Mouse (Mus musculus) ovary, adult 10 weeks (tissue): ENCODE measurements around the gene Ccdc142. TPM values are rescaled to one million over a fixed set of nuclear protein-coding genes. Genes with fewer than 3 reads are reported as not detected.

Source experiments
- polyA plus RNA-seq: library from polyadenylated mRNA; stranded (reverse); fragments of 350-450 nt; fragmentation: Illumina TruSeq; extraction: RNeasy Lipid Tissue Mini Kit (QIAGEN cat#74804); gene quantifications from one replicate; pipeline ENCODE4 v1.2.3, GENCODE M21; 2014

The Ccdc142 gene
- polyA plus RNA-seq: not detected

DNA sequence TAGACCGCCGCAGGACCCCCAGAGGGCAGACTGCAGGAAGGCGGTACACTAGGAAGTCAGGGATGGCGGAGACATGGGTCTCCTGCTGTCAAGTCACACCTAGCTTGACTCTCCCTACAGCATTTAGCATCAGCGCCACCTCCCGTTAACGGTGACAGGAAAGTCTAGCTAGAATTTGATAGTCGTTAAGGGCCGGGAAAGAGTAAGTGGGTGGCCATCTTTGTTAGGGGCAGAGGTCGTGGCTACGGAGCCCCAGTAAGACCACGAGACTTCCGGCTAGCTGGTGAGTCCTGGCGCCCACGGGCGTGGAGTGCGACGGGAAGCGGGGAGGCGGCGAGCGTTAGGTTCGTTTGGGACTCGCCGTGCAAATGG, at the start of gene Ccdc142, which contains the start of gene Gm42688:
TSS of gene Ccdc142 (plus strand) at position 286 of the 372 bp plus-strand sequence.
TSS of gene Gm42688 (plus strand) at position 302 of the 372 bp plus-strand sequence.

GRCm38 (mm10) chr6:83054074-83054851, 47.1 kb upstream of the Ccdc142 start, which contains the start of gene Aup1:
Gene Aup1, plus strand, starts transcription at chr6:83054521.

DNA sequence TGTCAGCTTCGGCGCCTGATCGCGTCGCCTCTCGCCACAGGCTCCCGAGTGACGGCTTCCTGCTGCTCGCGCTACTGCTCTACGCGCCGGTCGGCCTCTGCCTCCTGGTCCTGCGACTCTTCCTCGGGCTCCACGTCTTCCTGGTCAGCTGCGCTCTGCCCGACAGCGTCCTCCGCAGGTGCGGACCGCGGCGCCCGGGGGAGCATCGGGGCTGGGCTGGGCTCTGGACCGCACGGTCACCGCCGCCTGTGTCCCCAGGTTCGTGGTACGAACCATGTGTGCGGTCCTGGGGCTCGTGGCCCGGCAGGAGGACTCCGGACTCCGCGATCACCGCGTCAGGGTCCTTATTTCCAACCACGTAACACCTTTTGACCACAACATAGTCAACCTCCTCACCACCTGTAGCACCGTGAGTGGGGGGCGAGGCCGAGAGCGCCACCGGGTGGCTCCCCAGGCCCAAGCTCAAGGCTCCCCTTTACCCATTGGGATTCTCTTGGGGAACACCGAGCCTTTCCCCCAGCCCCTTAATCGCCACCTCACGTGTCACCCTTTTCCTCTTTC, 46.5 kb upstream of the Ccdc142 start, which contains the start of gene Htra2:
TSS of gene Htra2 (minus strand) at position 403 of the 561 bp plus-strand sequence.

GRCm38 (mm10) chr6:83057790-83058189, 43.6 kb upstream of the Ccdc142 start, which contains the start of gene Dqx1:
Gene Dqx1, plus strand, starts transcription at chr6:83057844.

GRCm38 (mm10) chr6:83070247-83070310, 31.3 kb upstream of the Ccdc142 start, which contains the start of gene Tlx2:
Gene Tlx2, minus strand, starts transcription at chr6:83070293.

DNA sequence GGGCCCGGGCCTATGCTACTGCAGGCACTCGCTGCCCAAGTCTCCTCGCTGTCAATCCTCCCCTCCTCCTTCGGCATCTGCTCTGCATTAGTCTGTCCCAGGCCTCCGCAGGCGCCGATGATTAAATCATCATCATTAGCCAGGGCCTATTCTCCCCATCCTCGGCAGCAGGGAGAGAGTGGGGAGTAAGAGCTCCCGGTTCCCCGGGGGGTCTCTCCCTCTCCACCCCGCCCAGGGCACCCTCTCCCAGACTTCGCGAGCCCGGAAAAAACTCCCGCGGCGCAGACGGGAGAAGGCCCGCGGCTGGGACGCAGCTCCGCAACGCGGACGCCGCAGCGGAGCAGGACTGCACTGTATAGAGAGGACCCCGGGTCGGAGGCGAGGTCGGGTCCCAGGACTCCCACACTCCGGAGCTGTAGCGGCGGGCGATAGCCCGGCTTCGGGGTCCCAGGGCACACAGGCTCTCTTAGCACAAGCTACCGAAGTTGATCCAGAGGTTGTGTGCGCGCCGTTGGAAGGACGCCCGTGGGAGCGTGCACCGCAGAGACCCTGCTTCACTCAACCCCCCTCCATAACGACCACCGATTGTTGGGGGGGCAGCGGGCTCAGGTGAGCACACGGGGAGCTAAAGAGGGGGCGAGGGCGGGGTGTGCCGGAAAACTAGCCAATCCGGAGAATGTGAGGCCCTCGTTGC, 23.6 kb upstream of the Ccdc142 start, which contains the start of gene Pcgf1:
TSS of gene Pcgf1 (plus strand) at position 240 of the 694 bp plus-strand sequence.

DNA sequence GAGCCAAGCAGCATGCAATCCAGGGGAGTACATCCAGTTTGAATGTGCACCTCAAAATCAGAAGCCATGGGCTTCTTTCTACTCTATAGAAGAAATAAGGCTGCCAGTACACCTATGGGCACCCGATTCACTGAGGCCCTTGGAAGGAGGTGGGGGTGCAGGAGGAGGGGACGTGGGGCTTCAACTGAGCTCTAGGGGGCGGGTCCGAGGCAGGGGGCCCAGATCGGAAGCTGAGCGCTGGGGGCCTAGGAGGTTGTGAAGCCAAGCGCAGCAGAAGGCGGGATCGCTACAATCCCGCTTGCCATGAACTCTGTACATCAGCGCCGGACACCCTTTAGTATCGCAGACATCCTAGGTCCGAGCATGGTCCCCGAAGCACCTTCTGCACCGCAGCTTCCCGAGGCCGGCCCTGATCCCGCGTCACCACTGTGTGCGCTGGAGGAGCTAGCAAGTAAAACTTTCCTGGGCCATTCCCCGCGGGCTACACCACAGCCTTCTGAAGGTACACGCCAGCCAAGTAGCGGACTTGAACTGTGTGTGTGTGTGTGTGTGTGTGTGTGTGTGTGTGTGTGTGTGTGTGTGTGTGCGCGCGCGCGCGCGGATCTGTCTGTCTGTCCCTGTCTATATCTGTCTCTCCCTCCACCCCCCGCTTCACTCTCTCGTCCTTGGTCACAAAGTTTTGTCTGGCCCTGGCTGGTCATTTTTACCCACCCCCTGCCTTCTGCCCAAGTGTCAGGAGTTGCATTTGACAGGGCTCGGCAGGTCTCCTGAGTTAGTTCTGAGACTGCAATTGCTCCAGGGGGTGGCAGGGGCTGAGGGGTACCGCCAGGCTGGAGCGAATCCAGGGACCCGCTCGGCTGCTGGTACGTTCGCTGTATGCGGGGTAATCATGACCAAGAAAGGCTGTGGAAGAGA, 15.0 kb upstream of the Ccdc142 start, which contains the start of gene Lbx2:
TSS of gene Lbx2 (plus strand) at position 247 of the 915 bp plus-strand sequence.

GRCm38 (mm10) chr6:83108762-83109668, 7.6 kb downstream of the Ccdc142 start, which contains the start of gene Mrpl53:
Gene Mrpl53, plus strand, starts transcription at chr6:83109040.

DNA sequence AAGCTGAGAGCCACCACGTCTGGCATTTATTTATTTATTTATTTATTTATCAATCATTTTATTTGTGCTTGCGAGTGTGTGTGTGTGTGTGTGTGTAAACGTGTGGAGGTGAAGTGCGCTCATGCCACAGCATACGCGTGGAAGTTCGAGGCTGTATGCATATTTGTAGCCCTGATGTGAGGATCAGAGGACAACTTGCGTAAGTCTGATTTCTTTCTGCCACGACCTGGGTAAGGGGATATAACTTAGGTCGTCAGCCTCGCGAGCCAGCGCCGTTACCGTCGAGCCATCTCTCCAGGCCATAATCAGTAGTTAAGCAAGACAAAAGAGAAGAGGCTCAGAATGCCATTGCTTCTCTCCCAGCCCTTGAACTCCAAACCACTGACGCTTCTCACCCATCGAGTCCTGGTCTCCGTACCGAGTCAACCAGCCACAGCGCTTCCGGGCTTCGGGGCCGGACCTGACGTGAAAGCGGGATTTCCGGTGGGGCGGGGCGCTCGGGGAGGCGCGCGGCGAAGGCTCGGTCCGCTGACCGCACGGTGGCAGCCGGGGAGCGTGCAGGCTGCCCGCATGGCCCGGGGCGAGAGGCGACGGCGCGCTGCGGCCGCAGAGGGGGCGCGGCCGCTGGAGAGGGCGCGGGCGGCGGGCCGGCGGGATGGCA, 13.7 kb downstream of the Ccdc142 start, which contains the start of gene Mogs:
TSS of gene Mogs (plus strand) at position 486 of the 661 bp plus-strand sequence.

DNA sequence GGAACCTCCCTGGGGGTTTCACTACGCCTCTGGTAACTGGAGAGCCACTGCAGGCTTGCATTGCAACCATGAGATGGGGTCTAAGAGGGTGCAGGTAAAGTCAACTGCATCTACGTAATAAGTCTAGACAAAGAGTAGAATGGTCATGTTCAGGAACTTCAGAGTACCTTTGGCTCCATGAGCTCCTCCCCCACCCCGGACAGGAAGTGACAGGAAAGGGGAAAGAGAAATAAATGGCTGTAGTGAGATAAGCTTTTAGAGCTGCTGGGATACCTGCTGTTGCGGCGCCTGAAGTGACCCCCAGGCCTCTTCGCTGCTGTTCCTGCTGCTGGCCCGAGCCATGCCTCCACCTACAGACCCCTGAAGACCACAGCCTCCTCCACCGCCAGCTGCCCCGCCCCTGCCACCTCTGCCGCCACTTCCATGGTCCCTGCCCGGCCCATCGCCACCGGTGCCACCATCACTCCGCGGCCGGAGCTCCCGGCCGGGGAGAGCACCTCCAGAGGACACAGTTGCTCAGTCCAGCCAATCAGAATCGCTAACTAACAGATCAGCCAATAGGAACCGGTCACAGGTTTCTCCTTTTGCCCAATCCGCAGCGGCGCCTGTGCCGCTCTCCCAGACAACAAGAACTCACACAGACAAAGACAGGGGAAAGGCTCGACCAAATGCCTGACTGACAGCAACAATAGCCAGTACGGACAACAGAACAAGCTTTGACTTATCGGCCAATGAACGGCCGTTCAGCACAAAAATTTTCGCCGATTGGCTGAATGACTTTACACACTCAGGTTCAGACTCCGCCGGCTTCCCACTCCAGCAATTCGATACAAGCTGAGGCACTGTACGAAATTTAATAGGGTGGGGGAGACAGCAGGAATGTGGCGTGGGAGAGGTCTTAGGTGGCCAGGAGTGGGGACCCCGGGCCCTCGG, 19.8 kb downstream of the Ccdc142 start, which contains the start of gene Wbp1:
TSS of gene Wbp1 (minus strand) at position 630 of the 933 bp plus-strand sequence.

GRCm38 (mm10) chr6:83125331-83125730, 23.9 kb downstream of the Ccdc142 start, which contains the start of gene Ino80b:
Gene Ino80b, minus strand, starts transcription at chr6:83125431.

GRCm38 (mm10) chr6:83134951-83135513, 33.6 kb downstream of the Ccdc142 start, which contains the start of gene Rtkn:
Gene Rtkn, plus strand, starts transcription at chr6:83135463.

GRCm38 (mm10) chr6:83156259-83156684, 54.9 kb downstream of the Ccdc142 start, which contains the start of the genes Wdr54 and 1700003E16Rik:
Gene Wdr54, minus strand, starts transcription at chr6:83156397.
Gene 1700003E16Rik, plus strand, starts transcription at chr6:83156404.

Other genes starting within 250 kb of the Ccdc142 start
- not detected for gene Sema4f, start 161.8 kb upstream of the Ccdc142 start, polyA plus RNA-seq
- gene M1ap, start 154.7 kb upstream of the Ccdc142 start, polyA plus RNA-seq: not detected
- gene Dok1, start 68.1 kb upstream of the Ccdc142 start, polyA plus RNA-seq: not detected
- 3.5 TPM for gene Loxl3, start 67.4 kb upstream of the Ccdc142 start, polyA plus RNA-seq
- gene Aup1, start 47.1 kb upstream of the Ccdc142 start, polyA plus RNA-seq: 4.6 TPM
- 2.6 TPM for gene Htra2, start 46.3 kb upstream of the Ccdc142 start, polyA plus RNA-seq
- not detected for gene Dqx1, start 43.8 kb upstream of the Ccdc142 start, polyA plus RNA-seq
- gene Tlx2, start 31.3 kb upstream of the Ccdc142 start, polyA plus RNA-seq: not detected
- gene Pcgf1, start 23.7 kb upstream of the Ccdc142 start, polyA plus RNA-seq: 4.1 TPM
- gene Lbx2, start 15.2 kb upstream of the Ccdc142 start, polyA plus RNA-seq: not detected
- gene Gm42688, start within 50 bp of the Ccdc142 start, polyA plus RNA-seq: 1.2 TPM
- 26.1 TPM for gene Mrpl53, start 7.4 kb downstream of the Ccdc142 start, polyA plus RNA-seq
- gene Mogs, start 13.9 kb downstream of the Ccdc142 start, polyA plus RNA-seq: 3.6 TPM
- 1.7 TPM for gene Wbp1, start 20.0 kb downstream of the Ccdc142 start, polyA plus RNA-seq
- not detected for gene Ino80b, start 23.8 kb downstream of the Ccdc142 start, polyA plus RNA-seq
- not detected for gene Rtkn, start 33.9 kb downstream of the Ccdc142 start, polyA plus RNA-seq
- 0.40 TPM for gene Wdr54, start 54.8 kb downstream of the Ccdc142 start, polyA plus RNA-seq
- not detected for gene 1700003E16Rik, start 54.8 kb downstream of the Ccdc142 start, polyA plus RNA-seq
- gene Dctn1, start 64.3 kb downstream of the Ccdc142 start, polyA plus RNA-seq: 10.8 TPM
- gene Slc4a5, start 118.2 kb downstream of the Ccdc142 start, polyA plus RNA-seq: 0.34 TPM
- gene Mthfd2, start 224.3 kb downstream of the Ccdc142 start, polyA plus RNA-seq: 7.9 TPM
- gene Mob1a, start 224.4 kb downstream of the Ccdc142 start, polyA plus RNA-seq: 248 TPM
- gene Bola3, start 247.5 kb downstream of the Ccdc142 start, polyA plus RNA-seq: 32.9 TPM